Mouse (Mus musculus): ENCODE data around the gene Cntn1.

- TF ChIP-seq CTCF (conservative IDR thresholded peaks at IDR 0.05; ENCODE audit: insufficient read depth, insufficient read length, low read depth, low read length), result no peak
- TF ChIP-seq POLR2A (IDR thresholded peaks at IDR 0.05; ENCODE audit: low read depth, low read length), result no peak
Measured at GRCm38 (mm10) chr15:92209778-92210177, 158.8 kb downstream of the Cntn1 start.

Data from kidney, adult 2 months (tissue).